Mouse (Mus musculus): Measurements from ENCODE around the gene Rps26. TPM values are rescaled to one million over a fixed set of nuclear protein-coding genes. Genes with fewer than 3 reads are reported as not detected.

Rps26 gene
- polyA plus RNA-seq, 1 experiment from 2014 or later, result 711 TPM

- H3K9me3 ChIP-seq, result no peaks in the 10 kb centered on the region
- peaks cover 36% of the 10 kb centered on the region for H3K27me3 ChIP-seq
- H3K9ac ChIP-seq, result no peak overlapping the region
- no peak overlapping the region for H3K4me2 ChIP-seq
- H3K27ac ChIP-seq, result no peak overlapping the region
- no peaks in the 10 kb centered on the region for H3K36me3 ChIP-seq
- peaks cover 19% of the 10 kb centered on the region for H3K4me1 ChIP-seq
- no peak for ATAC-seq (ENCODE audit: borderline replicate concordance, extremely low read depth, low FRiP score, low TSS enrichment)
- H3K4me3 ChIP-seq, result no peak overlapping the region
- WGBS, result 66% methylated on average over 6 of the region's 6 CpGs
Observed at GRCm38 (mm10) chr10:128591436-128591835, 35.1 kb downstream of the Rps26 start.

GRCm38 (mm10) chr10:128590193-128590690, 36.3 kb downstream of the Rps26 start:
- peaks cover 25% of the 10 kb centered on the region for H3K4me1 ChIP-seq
- H3K4me3 ChIP-seq, result peak overlapping the region; percentile 64
- peak overlapping the region; percentile 96 for H3K27ac ChIP-seq
- peak; percentile 44 for ATAC-seq (ENCODE audit: borderline replicate concordance, extremely low read depth, low FRiP score, low TSS enrichment)
- peak overlapping the region; percentile 92 for H3K4me2 ChIP-seq
- WGBS, result under 1% methylated on average over 43 of the region's 43 CpGs
- peak overlapping the region; percentile 56 for H3K9ac ChIP-seq
- H3K36me3 ChIP-seq, result no peaks in the 10 kb centered on the region
- peaks cover 37% of the 10 kb centered on the region for H3K27me3 ChIP-seq
- no peaks in the 10 kb centered on the region for H3K9me3 ChIP-seq

GRCm38 (mm10) chr10:128589464-128590192, 36.9 kb downstream of the Rps26 start, which contains the start of gene Erbb3:
Gene Erbb3 (minus strand): TSS chr10:128589652.
- Histone ChIP-seq H3K4me2 (peak within 1 kb of the TSS; percentile 92), H3K9me3 (no peaks in the 10 kb centered on the region), H3K4me3 (peak within 1 kb of the TSS; percentile 64), H3K36me3 (no peaks in the 10 kb centered on the region), H3K27me3 (peaks cover 39% of the 10 kb centered on the region), H3K4me1 (peaks cover 26% of the 10 kb centered on the region), H3K27ac (peak within 1 kb of the TSS; percentile 96), H3K9ac (peak within 1 kb of the TSS; percentile 56)
- peak; percentile 71 for ATAC-seq (ENCODE audit: borderline replicate concordance, extremely low read depth, low FRiP score, low TSS enrichment)
- under 1% methylated on average over 43 of the region's 43 CpGs for WGBS

- H3K9me3 ChIP-seq, result no peaks in the 10 kb centered on the region
- H3K4me1 ChIP-seq, result peaks cover 26% of the 10 kb centered on the region
- H3K9ac ChIP-seq, result peak overlapping the region; percentile 56
- 0 out of 2 replicates have a peak, but pooled peaks have one; percentile 6 for ATAC-seq (ENCODE audit: borderline replicate concordance, extremely low read depth, low FRiP score, low TSS enrichment)
- peak overlapping the region; percentile 96 for H3K27ac ChIP-seq
- H3K4me2 ChIP-seq, result peak overlapping the region; percentile 92
- peak overlapping the region; percentile 64 for H3K4me3 ChIP-seq
- no peaks in the 10 kb centered on the region for H3K36me3 ChIP-seq
- peaks cover 40% of the 10 kb centered on the region for H3K27me3 ChIP-seq
- WGBS, result 1% methylated on average over 23 of the region's 23 CpGs
Observed at GRCm38 (mm10) chr10:128588775-128589463, 37.6 kb downstream of the Rps26 start.

GRCm38 (mm10) chr10:128588136-128588535, 38.4 kb downstream of the Rps26 start:
- H3K4me3 ChIP-seq, result peak overlapping the region; percentile 64
- peak overlapping the region; percentile 96 for H3K27ac ChIP-seq
- H3K9ac ChIP-seq, result peak overlapping the region; percentile 56; the same call in 1 of the 2 replicates
- no peak for ATAC-seq (ENCODE audit: borderline replicate concordance, extremely low read depth, low FRiP score, low TSS enrichment)
- peaks cover 42% of the 10 kb centered on the region for H3K27me3 ChIP-seq
- H3K4me1 ChIP-seq, result peaks cover 34% of the 10 kb centered on the region
- H3K36me3 ChIP-seq, result no peaks in the 10 kb centered on the region
- 7% methylated on average over 1 of the region's 1 CpGs for WGBS
- no peaks in the 10 kb centered on the region for H3K9me3 ChIP-seq
- peak overlapping the region; percentile 92 for H3K4me2 ChIP-seq

GRCm38 (mm10) chr10:128587697-128588096, 38.9 kb downstream of the Rps26 start:
- Histone ChIP-seq H3K4me3 (peak overlapping the region; percentile 64), H3K9me3 (no peaks in the 10 kb centered on the region), H3K27ac (peak overlapping the region; percentile 96), H3K4me1 (peaks cover 38% of the 10 kb centered on the region), H3K9ac (0 out of 2 replicates have a peak overlapping the region, but pooled peaks have one; percentile 56), H3K36me3 (no peaks in the 10 kb centered on the region), H3K4me2 (peak overlapping the region; percentile 92), H3K27me3 (peaks cover 45% of the 10 kb centered on the region)
- ATAC-seq (ENCODE audit: borderline replicate concordance, extremely low read depth, low FRiP score, low TSS enrichment), result no peak
- 34% methylated on average over 8 of the region's 8 CpGs for WGBS

- WGBS, result 27% methylated on average over 4 of the region's 4 CpGs
- Histone ChIP-seq H3K4me1 (peaks cover 41% of the 10 kb centered on the region), H3K4me2 (peak overlapping the region; percentile 92), H3K9ac (0 out of 2 replicates have a peak overlapping the region, but pooled peaks have one; percentile 3), H3K27ac (peak overlapping the region; percentile 96), H3K4me3 (peak overlapping the region; percentile 64), H3K36me3 (no peaks in the 10 kb centered on the region), H3K9me3 (no peaks in the 10 kb centered on the region), H3K27me3 (peaks cover 45% of the 10 kb centered on the region)
- no peak for ATAC-seq (ENCODE audit: borderline replicate concordance, extremely low read depth, low FRiP score, low TSS enrichment)
Observed at GRCm38 (mm10) chr10:128587120-128587519, 39.4 kb downstream of the Rps26 start.

GRCm38 (mm10) chr10:128586546-128586945, 40.0 kb downstream of the Rps26 start:
- H3K4me2 ChIP-seq, result peak overlapping the region; percentile 92

GRCm38 (mm10) chr10:128584386-128584785, 42.2 kb downstream of the Rps26 start:
- Histone ChIP-seq H3K4me2 (peak overlapping the region; percentile 35), H3K36me3 (0 out of 2 replicates have a peak, but pooled peaks cover 4% of the 10 kb centered on the region), H3K9me3 (no peaks in the 10 kb centered on the region), H3K27me3 (peaks cover 38% of the 10 kb centered on the region), H3K4me3 (peak overlapping the region; percentile 7; the same call in 1 of the 2 replicates), H3K27ac (peak overlapping the region; percentile 81), H3K9ac (no peak overlapping the region), H3K4me1 (peaks cover 34% of the 10 kb centered on the region)
- 7% methylated on average over 4 of the region's 4 CpGs for WGBS
- peak; percentile 58; the same call in 1 of the 2 replicates for ATAC-seq (ENCODE audit: borderline replicate concordance, extremely low read depth, low FRiP score, low TSS enrichment)

More at GRCm38 (mm10) chr10:128586546-128586945, 40.0 kb downstream of the Rps26 start:
- Histone ChIP-seq H3K36me3 (no peaks in the 10 kb centered on the region), H3K9ac (0 out of 2 replicates have a peak overlapping the region, but pooled peaks have one; percentile 3), H3K27me3 (peaks cover 45% of the 10 kb centered on the region), H3K27ac (peak overlapping the region; percentile 96), H3K4me1 (peaks cover 41% of the 10 kb centered on the region), H3K9me3 (no peaks in the 10 kb centered on the region), H3K4me3 (peak overlapping the region; percentile 64)
- no peak for ATAC-seq (ENCODE audit: borderline replicate concordance, extremely low read depth, low FRiP score, low TSS enrichment)
- WGBS, result 5% methylated on average over 1 of the region's 1 CpGs

GRCm38 (mm10) chr10:128583644-128584043, 42.9 kb downstream of the Rps26 start:
- WGBS, result 20% methylated on average over 7 of the region's 7 CpGs

GRCm38 (mm10) chr10:128579731-128580130, 46.8 kb downstream of the Rps26 start:
- H3K27me3 ChIP-seq, result peaks cover 8% of the 10 kb centered on the region; the same call in 1 of the 2 replicates
- no peaks in the 10 kb centered on the region for H3K9me3 ChIP-seq
- H3K36me3 ChIP-seq, result peaks cover 20% of the 10 kb centered on the region
- H3K27ac ChIP-seq, result no peak overlapping the region
- no peak overlapping the region for H3K4me3 ChIP-seq
- H3K4me1 ChIP-seq, result peaks cover 15% of the 10 kb centered on the region
- H3K9ac ChIP-seq, result no peak overlapping the region
- WGBS, result 75% methylated on average over 4 of the region's 4 CpGs
- no peak for ATAC-seq (ENCODE audit: borderline replicate concordance, extremely low read depth, low FRiP score, low TSS enrichment)
- H3K4me2 ChIP-seq, result no peak overlapping the region

More at GRCm38 (mm10) chr10:128583644-128584043, 42.9 kb downstream of the Rps26 start:
- H3K27me3 ChIP-seq, result peaks cover 31% of the 10 kb centered on the region
- no peaks in the 10 kb centered on the region for H3K9me3 ChIP-seq
- H3K36me3 ChIP-seq, result 0 out of 2 replicates have a peak, but pooled peaks cover 7% of the 10 kb centered on the region
- H3K9ac ChIP-seq, result peak overlapping the region; percentile 26
- H3K4me2 ChIP-seq, result peak overlapping the region; percentile 27
- peak; percentile 75 for ATAC-seq (ENCODE audit: borderline replicate concordance, extremely low read depth, low FRiP score, low TSS enrichment)
- peak overlapping the region; percentile 81 for H3K27ac ChIP-seq
- peaks cover 34% of the 10 kb centered on the region for H3K4me1 ChIP-seq
- no peak overlapping the region for H3K4me3 ChIP-seq

Measured in lung, embryonic 15.5 days (tissue).